Mouse (Mus musculus): Measurements from ENCODE around the gene Dnah10.

The Dnah10 gene

GRCm38 (mm10) chr5:124868981-124869380 lies 144.1 kb downstream of the Dnah10 start:
- peak; percentile 24 for DNase-seq (ENCODE audit: low spot score)

- DNase-seq (ENCODE audit: low spot score), result peak; percentile 13
Measured at GRCm38 (mm10) chr5:124872033-124872432, 147.1 kb downstream of the Dnah10 start.

- DNase-seq (ENCODE audit: low spot score), result no peak
Measured at GRCm38 (mm10) chr5:124873096-124873495, 148.2 kb downstream of the Dnah10 start.

GRCm38 (mm10) chr5:124873890-124874601 lies 149.2 kb downstream of the Dnah10 start:
- DNase-seq (ENCODE audit: low spot score), result no peak

- no peak for DNase-seq (ENCODE audit: low spot score)
Measured at GRCm38 (mm10) chr5:124879251-124879650, 154.4 kb downstream of the Dnah10 start.

- DNase-seq (ENCODE audit: low spot score), result no peak
Measured at GRCm38 (mm10) chr5:124879801-124880200, 154.9 kb downstream of the Dnah10 start.

GRCm38 (mm10) chr5:124883877-124884276 lies 159.0 kb downstream of the Dnah10 start:
- no peak for DNase-seq (ENCODE audit: low spot score)

Measured in urinary bladder, postnatal 25 days (tissue).